ENCODE assay signal across 9 mouse cellular contexts in genomic region chr10:59967309-59967942, GRCm38 (mm10). TPM values are rescaled to one million over a fixed set of nuclear protein-coding genes. Genes with fewer than 3 reads are reported as not detected.
A peak's percentile ranks its signal among the peaks of the same experiment; 100 is the strongest.
DNase-seq lines count a peak whose midpoint lies in the region; ATAC-seq and TF ChIP-seq lines count a peak whose summit lies in the region.
"Had no signal": no experiment of that assay in that cellular context is flagged by ENCODE, and none has a peak within 500 bp of the region (broad histone marks: within the 10 kb centered on the region; RNA-seq: fewer than 3 reads in every experiment).

No protein-coding gene starts in this region.

- no peak for ATAC-seq in hindbrain, postnatal 0 days
- ATAC-seq in hindbrain, embryonic 12.5 days (ENCODE audit: low FRiP score) = no peak
- peak; percentile 44; the same call in 1 of the 2 replicates for ATAC-seq in common myeloid progenitor, adult 5-6 weeks (replicated peaks; ENCODE audit: low read depth, poor library complexity, severe bottlenecking)
- ATAC-seq in intestine, postnatal 0 days = no peak
- ATAC-seq: liver, embryonic 12.5 days had no signal

- intact Hi-C loops in left cerebral cortex, adult 2 months (cut with DNase I) = no loop called here

- no peak overlapping the region for H3K4me2 ChIP-seq in hindbrain, postnatal 0 days (ENCODE audit: low read depth, low read length)
- H3K4me2 ChIP-seq in hindbrain, embryonic 12.5 days (replicated peaks) = no peak overlapping the region
- no peak overlapping the region for H3K4me2 ChIP-seq in intestine, postnatal 0 days (replicated peaks; ENCODE audit: low read depth)
- H3K4me2 ChIP-seq: liver, embryonic 12.5 days had no signal

- WGBS in hindbrain, postnatal 0 days = 59% methylated on average over 6 of the region's 6 CpGs
- WGBS in hindbrain, embryonic 12.5 days = 81% methylated on average over 6 of the region's 6 CpGs
- 78% methylated on average over 6 of the region's 6 CpGs for WGBS in intestine, postnatal 0 days

- no peaks in the 10 kb centered on the region for H3K36me3 ChIP-seq in hindbrain, postnatal 0 days (ENCODE audit: insufficient read depth, low read length)
- no peaks in the 10 kb centered on the region for H3K36me3 ChIP-seq in hindbrain, embryonic 12.5 days
- H3K36me3 ChIP-seq in intestine, postnatal 0 days (ENCODE audit: control insufficient read depth, insufficient read depth) = no peaks in the 10 kb centered on the region
- H3K36me3 ChIP-seq: liver, embryonic 12.5 days had no signal

- no peak for DNase-seq in hindbrain, postnatal 0 days (ENCODE audit: low spot score)
- DNase-seq in adrenal gland, postnatal 25 days = peak; percentile 74
- peak; percentile 76 for DNase-seq in kidney, postnatal 10 days
- no peak for DNase-seq in left cerebral cortex, adult 2 months (ENCODE audit: extremely low spot score in 1 of 2, low spot score in 2 of 2)
- DNase-seq in layer of hippocampus, adult 8-10 months (ENCODE audit: low spot score in 2 of 2) = no peak

- H3K9ac ChIP-seq in hindbrain, postnatal 0 days (replicated peaks; ENCODE audit: low read length) = no peak overlapping the region
- H3K9ac ChIP-seq in hindbrain, embryonic 12.5 days = no peak overlapping the region
- H3K9ac ChIP-seq in intestine, postnatal 0 days (ENCODE audit: low read depth, low read length) = no peak overlapping the region
- H3K9ac ChIP-seq: liver, embryonic 12.5 days had no signal

- no peaks in the 10 kb centered on the region for H3K9me3 ChIP-seq in hindbrain, postnatal 0 days (ENCODE audit: low read length)
- H3K9me3 ChIP-seq in hindbrain, embryonic 12.5 days (replicated peaks) = no peaks in the 10 kb centered on the region
- H3K9me3 ChIP-seq in intestine, postnatal 0 days (ENCODE audit: control insufficient read depth) = no peaks in the 10 kb centered on the region

- H3K4me3 ChIP-seq in hindbrain, postnatal 0 days (ENCODE audit: low read length) = no peak overlapping the region
- H3K4me3 ChIP-seq in hindbrain, embryonic 12.5 days = no peak overlapping the region
- H3K4me3 ChIP-seq in left cerebral cortex, adult 2 months = no peak overlapping the region
- H3K4me3 ChIP-seq in intestine, postnatal 0 days (ENCODE audit: low read depth, low read length) = no peak overlapping the region
- H3K4me3 ChIP-seq: liver, embryonic 12.5 days had no signal

- H3K27ac ChIP-seq in hindbrain, postnatal 0 days = peak overlapping the region; percentile 32; the same call in 1 of the 2 replicates
- no peak overlapping the region for H3K27ac ChIP-seq in hindbrain, embryonic 12.5 days
- no peak overlapping the region for H3K27ac ChIP-seq in left cerebral cortex, adult 2 months
- H3K27ac ChIP-seq in intestine, postnatal 0 days (ENCODE audit: low read depth, low read length) = no peak overlapping the region
- H3K27ac ChIP-seq: liver, embryonic 12.5 days had no signal

- peaks cover 19% of the 10 kb centered on the region for H3K4me1 ChIP-seq in hindbrain, postnatal 0 days (ENCODE audit: insufficient read depth, low read length)
- H3K4me1 ChIP-seq in hindbrain, embryonic 12.5 days = peaks cover 38% of the 10 kb centered on the region
- H3K4me1 ChIP-seq in intestine, postnatal 0 days (replicated peaks; ENCODE audit: control insufficient read depth, insufficient read depth, low read length) = peaks cover 10% of the 10 kb centered on the region; the same call in 1 of the 2 replicates

- TF ChIP-seq CTCF in hindbrain, postnatal 0 days (IDR thresholded peaks at IDR 0.05; ENCODE audit: low read depth) = no peak
- no peak for TF ChIP-seq CTCF in left cerebral cortex, adult 2 months (IDR thresholded peaks at IDR 0.05)
- no peak for TF ChIP-seq CTCF in intestine, postnatal 0 days (IDR thresholded peaks at IDR 0.05; ENCODE audit: low read depth)

- no peaks in the 10 kb centered on the region for H3K27me3 ChIP-seq in hindbrain, postnatal 0 days (ENCODE audit: insufficient read depth, low read length)
- no peaks in the 10 kb centered on the region for H3K27me3 ChIP-seq in hindbrain, embryonic 12.5 days
- no peaks in the 10 kb centered on the region for H3K27me3 ChIP-seq in intestine, postnatal 0 days (replicated peaks; ENCODE audit: control insufficient read depth, insufficient read depth, low read length)

RNA-seq across cellular contexts. Expression of gene Ddit4, which starts 15.8 kb away (rescaled TPM):
- total RNA-seq in hindbrain, postnatal 0 days (2014; rRNA removed) = 55.9 and 76.6 TPM in 2 replicates
- 55.2 and 56.9 TPM in 2 replicates for polyA plus RNA-seq in hindbrain, postnatal 0 days (2015; fragmentation: Nextera tagmentation; extraction: Ambion mirVana)
- 78.1 and 78.6 TPM in 2 replicates for polyA plus RNA-seq in hindbrain, embryonic 12.5 days (2016; fragmentation: Nextera tagmentation; extraction: Ambion mirVana)
- 35.7 and 57.7 TPM in 2 replicates for total RNA-seq in adrenal gland, postnatal 25 days (2021)
- 1.4 and 4.2 TPM in 2 replicates for total RNA-seq in common myeloid progenitor, adult 5-6 weeks (2017)
- total RNA-seq in left cerebral cortex, adult 2 months (2021) = 10 to 100 TPM; 46.9 to 71.1 TPM
- 11.5 and 17.8 TPM in 2 replicates for polyA plus RNA-seq in intestine, postnatal 0 days (2015; fragmentation: Nextera tagmentation; extraction: Ambion mirVana)
- 10 to 100 TPM; 51.3 to 71.6 (median 61.4) TPM for total RNA-seq in layer of hippocampus, adult 8-10 months (2022)

RNA-seq across cellular contexts. Expression of gene Ascc1, which starts 35.2 kb away (rescaled TPM):
- 10.6 and 11.5 TPM in 2 replicates for total RNA-seq in hindbrain, postnatal 0 days (2014; rRNA removed)
- polyA plus RNA-seq in hindbrain, postnatal 0 days (2015; fragmentation: Nextera tagmentation; extraction: Ambion mirVana) = 41.8 and 42.9 TPM in 2 replicates
- 36.3 and 38.0 TPM in 2 replicates for polyA plus RNA-seq in hindbrain, embryonic 12.5 days (2016; fragmentation: Nextera tagmentation; extraction: Ambion mirVana)
- 28.8 and 33.8 TPM in 2 replicates for total RNA-seq in adrenal gland, postnatal 25 days (2021)
- 30.5 and 41.6 TPM in 2 replicates for total RNA-seq in common myeloid progenitor, adult 5-6 weeks (2017)
- 10 to 100 TPM; 13.2 to 15.1 TPM for total RNA-seq in left cerebral cortex, adult 2 months (2021)
- 28.7 TPM in 2 replicates for polyA plus RNA-seq in intestine, postnatal 0 days (2015; fragmentation: Nextera tagmentation; extraction: Ambion mirVana)
- total RNA-seq in layer of hippocampus, adult 8-10 months (2022) = 10 to 100 TPM; 17.0 to 19.1 (median 17.7) TPM

RNA-seq across cellular contexts. Expression of gene Anapc16, which starts 35.5 kb away (rescaled TPM):
- 62.6 and 70.1 TPM in 2 replicates for total RNA-seq in hindbrain, postnatal 0 days (2014; rRNA removed)
- 132 and 133 TPM in 2 replicates for polyA plus RNA-seq in hindbrain, postnatal 0 days (2015; fragmentation: Nextera tagmentation; extraction: Ambion mirVana)
- 113 and 119 TPM in 2 replicates for polyA plus RNA-seq in hindbrain, embryonic 12.5 days (2016; fragmentation: Nextera tagmentation; extraction: Ambion mirVana)
- total RNA-seq in adrenal gland, postnatal 25 days (2021) = 64.1 and 67.8 TPM in 2 replicates
- 45.3 and 60.5 TPM in 2 replicates for total RNA-seq in common myeloid progenitor, adult 5-6 weeks (2017)
- total RNA-seq in left cerebral cortex, adult 2 months (2021) = 10 to 100 TPM; 61.5 to 68.6 TPM
- 98.4 and 100 TPM in 2 replicates for polyA plus RNA-seq in intestine, postnatal 0 days (2015; fragmentation: Nextera tagmentation; extraction: Ambion mirVana)
- total RNA-seq in layer of hippocampus, adult 8-10 months (2022) = 10 to 100 TPM; 66.2 to 69.6 (median 67.9) TPM

Comparison
In these comparisons a context has a peak if more than half of its experiments do, and no peak if none do; other contexts are left out.
1. DNase-seq: peak in adrenal gland, postnatal 25 days (single experiment) and kidney, postnatal 10 days (single experiment); none in hindbrain, postnatal 0 days (single experiment), left cerebral cortex, adult 2 months (0 of 2) and layer of hippocampus, adult 8-10 months (0 of 2).